In genomic region chr3:106875626-106876025, GRCm38 (mm10) we compare ENCODE assay signal across 29 mouse cellular contexts. TPM values are rescaled to one million over a fixed set of nuclear protein-coding genes. Genes with fewer than 3 reads are reported as not detected.
DNase-seq lines count a peak whose midpoint lies in the region; TF ChIP-seq lines count a peak whose summit lies in the region.
"Had no signal": no experiment of that assay in that cellular context is flagged by ENCODE, and none has a peak within 500 bp of the region (broad histone marks: within the 10 kb centered on the region; RNA-seq: fewer than 3 reads in every experiment).

No protein-coding gene starts in this region.

- peak overlapping the region; percentile 46 for H3K27ac ChIP-seq in CH12.LX (ENCODE audit: insufficient read depth, low read depth)
- H3K27ac ChIP-seq: embryonic facial prominence, embryonic 13.5 days; heart, embryonic 13.5 days; hindbrain, embryonic 13.5 days; midbrain, embryonic 13.5 days had no signal

- H3K9me3 ChIP-seq in CH12.LX (replicated peaks; ENCODE audit: low read length): no peaks in the 10 kb centered on the region
- H3K9me3 ChIP-seq: embryonic facial prominence, embryonic 13.5 days; G1E; hindbrain, embryonic 13.5 days had no signal

- no peak overlapping the region for H3K4me3 ChIP-seq in CH12.LX (replicated peaks in 1 of 3; ENCODE audit: low read depth in 2 of 3, low read length in 2 of 3, poor library complexity in 1 of 3)
- H3K4me3 ChIP-seq: embryonic facial prominence, embryonic 13.5 days; heart, embryonic 13.5 days; hindbrain, embryonic 13.5 days; midbrain, embryonic 13.5 days had no signal

- no peak for TF ChIP-seq RAD21 in CH12.LX (IDR thresholded peaks at IDR 0.05; ENCODE audit: low read depth, low read length)

- peaks cover 4 to 30% of the 10 kb centered on the region in 2 experiments; a peak in 3 of 4 replicates for H3K4me1 ChIP-seq in CH12.LX (ENCODE audit: control insufficient read depth in 1 of 2, insufficient read depth in 2 of 2)
- H3K4me1 ChIP-seq: embryonic facial prominence, embryonic 13.5 days; heart, embryonic 13.5 days; hindbrain, embryonic 13.5 days; midbrain, embryonic 13.5 days had no signal

- H3K36me3 ChIP-seq in CH12.LX (replicated peaks in 1 of 2; ENCODE audit: control insufficient read depth in 1 of 2, insufficient read depth in 1 of 2, low read length in 1 of 2): no peaks in the 10 kb centered on the region
- H3K36me3 ChIP-seq: embryonic facial prominence, embryonic 13.5 days; G1E; heart, embryonic 13.5 days; hindbrain, embryonic 13.5 days; midbrain, embryonic 13.5 days had no signal

- no peak; the same call in 1 of the 2 replicates for TF ChIP-seq EP300 in CH12.LX (IDR thresholded peaks at IDR 0.05; ENCODE audit: low read length)

- DNase-seq in layer of hippocampus, adult 11-12 months (ENCODE audit: low spot score): peak; percentile 3
- no peak for DNase-seq in layer of hippocampus, postnatal 36 days
- DNase-seq in right cerebral cortex, adult 18-20 months: peak; percentile 40
- DNase-seq in right cerebral cortex, postnatal 4 days: no peak
- peak; percentile 44 for DNase-seq in CH12.LX (ENCODE audit: extremely low read depth)
- DNase-seq in cerebellum, postnatal 4 days (ENCODE audit: low spot score in 2 of 2): no peak
- no peak for DNase-seq in spleen, postnatal 4 days (ENCODE audit: low spot score in 2 of 2)
- DNase-seq: adrenal gland, postnatal 14 days; cerebellum, adult 11 months; cerebellum, postnatal 10 days; gastrocnemius, postnatal 14 days; heart, adult 18-20 months; kidney, adult 2 months; kidney, postnatal 10 days; liver; thymus, postnatal 36 days had no signal

- no peak for TF ChIP-seq CTCF in CH12.LX (conservative IDR thresholded peaks at IDR 0.05 in 1 of 2, IDR thresholded peaks at IDR 0.05 in 1 of 2; ENCODE audit: low read depth in 2 of 2, low read length in 2 of 2)

- H3K9ac ChIP-seq in CH12.LX (ENCODE audit: insufficient read depth, low read depth): no peak overlapping the region
- H3K9ac ChIP-seq: embryonic facial prominence, embryonic 13.5 days; heart, embryonic 13.5 days; hindbrain, embryonic 13.5 days; midbrain, embryonic 13.5 days had no signal

- TF ChIP-seq POLR2A in CH12.LX (IDR thresholded peaks at IDR 0.05; ENCODE audit: low read depth, low read length): no peak

- no peak overlapping the region for H3K4me2 ChIP-seq in CH12.LX (ENCODE audit: insufficient read depth, low read depth, poor library complexity, severe bottlenecking)
- H3K4me2 ChIP-seq: embryonic facial prominence, embryonic 13.5 days; heart, embryonic 13.5 days; hindbrain, embryonic 13.5 days; midbrain, embryonic 13.5 days had no signal

- no peaks in the 10 kb centered on the region for H3K79me2 ChIP-seq in CH12.LX (replicated peaks; ENCODE audit: control insufficient read depth, extremely low read depth, insufficient read depth, poor library complexity, severe bottlenecking)

- no peaks in the 10 kb centered on the region for H3K27me3 ChIP-seq in CH12.LX (replicated peaks)
- H3K27me3 ChIP-seq: embryonic facial prominence, embryonic 13.5 days; heart, embryonic 13.5 days; hindbrain, embryonic 13.5 days; midbrain, embryonic 13.5 days had no signal

- dilution Hi-C loops in CH12.LX (cut with MboI; ENCODE audit: extremely low pct_ligation_motif_present, extremely low pct_unique_long_range_greater_than_20kb, low sequenced_read_pairs): no loop called here

- in situ Hi-C loops in CH12.LX (cut with MboI; ENCODE audit: low pct_ligation_motif_present, low pct_unique_long_range_greater_than_20kb, low sequenced_read_pairs): loop anchor here (25.0 kb wide), 1 partner anchor 388 kb away; the partner anchor contains the start of gene Dennd2d

TF ChIP-seq in CH12.LX, 34 proteins besides CTCF, POLR2A, EP300 and RAD21:
- TF ChIP-seq ZC3H11A (IDR thresholded peaks at IDR 0.05; ENCODE audit: low read depth, low read length): no peak
- no peak for TF ChIP-seq SMC3 (IDR thresholded peaks at IDR 0.05; ENCODE audit: low read depth, low read length)
- TF ChIP-seq KAT2A (IDR thresholded peaks at IDR 0.05; ENCODE audit: insufficient replicate concordance, low read length): no peak
- no peak for TF ChIP-seq MYC (IDR thresholded peaks at IDR 0.05; ENCODE audit: low read depth, low read length)
- no peak for TF ChIP-seq MAZ (IDR thresholded peaks at IDR 0.05; ENCODE audit: low read depth, low read length)
- no peak for TF ChIP-seq CHD1 (IDR thresholded peaks at IDR 0.05; ENCODE audit: low read depth, low read length)
- TF ChIP-seq ELF1 (IDR thresholded peaks at IDR 0.05; ENCODE audit: low read depth, low read length): no peak
- no peak for TF ChIP-seq E2F4 (IDR thresholded peaks at IDR 0.05; ENCODE audit: insufficient replicate concordance, low read depth, low read length)
- TF ChIP-seq JUND (conservative IDR thresholded peaks at IDR 0.05; ENCODE audit: low read depth, low read length): no peak
- TF ChIP-seq TCF12 (IDR thresholded peaks at IDR 0.05; ENCODE audit: low read depth, low read length): no peak
- no peak for TF ChIP-seq ZMIZ1 (IDR thresholded peaks at IDR 0.05; ENCODE audit: low read depth, low read length)
- TF ChIP-seq TBP (conservative IDR thresholded peaks at IDR 0.05; ENCODE audit: low read depth, low read length): no peak
- TF ChIP-seq GABPA (IDR thresholded peaks at IDR 0.05; ENCODE audit: insufficient replicate concordance, low read depth, low read length): no peak
- no peak for TF ChIP-seq RCOR1 (conservative IDR thresholded peaks at IDR 0.05; ENCODE audit: low read depth, low read length)
- no peak for TF ChIP-seq CHD2 (IDR thresholded peaks at IDR 0.05; ENCODE audit: low read length)
- TF ChIP-seq MAFK (IDR thresholded peaks at IDR 0.05; ENCODE audit: insufficient replicate concordance, low read length): no peak
- no peak for TF ChIP-seq USF2 (conservative IDR thresholded peaks at IDR 0.05; ENCODE audit: low read depth, low read length)
- no peak for TF ChIP-seq USF1 (IDR thresholded peaks at IDR 0.05; ENCODE audit: low read depth, low read length)

RNA-seq across cellular contexts. Expression of gene Olfr266, which starts 49.5 kb away (rescaled TPM):
- total RNA-seq in layer of hippocampus, postnatal 36 days (2021): not detected
- total RNA-seq in CH12.LX (2012; rRNA removed) (not detected in 2 replicates), CH12.LX (2014; rRNA removed) (not detected in 2 replicates)
- not detected in 2 replicates for polyA plus RNA-seq in CH12.LX (2012; ENCODE audit: insufficient read length, low read depth)
- total RNA-seq: adrenal gland, postnatal 14 days; gastrocnemius, postnatal 14 days; heart, adult 18-20 months; heart, postnatal 25 days; left cerebral cortex, postnatal 36 days; megakaryocyte, adult 5-6 weeks had no signal
- polyA plus RNA-seq: embryonic facial prominence, embryonic 13.5 days; forebrain, embryonic 16.5 days; G1E; heart, embryonic 13.5 days; hindbrain, embryonic 13.5 days; inflammation-experienced regulatory T-cells, adult 6 months; kidney, adult 2 months; liver, embryonic 16.5 days; lung, postnatal 0 days; midbrain, embryonic 13.5 days; small intestine, adult 2 months had no signal

Comparison
In these comparisons a context has a peak if more than half of its experiments do, and no peak if none do; other contexts are left out.
1. DNase-seq: peak in layer of hippocampus, adult 11-12 months (single experiment), right cerebral cortex, adult 18-20 months (single experiment) and CH12.LX (single experiment); none in layer of hippocampus, postnatal 36 days (0 of 2), right cerebral cortex, postnatal 4 days (single experiment), cerebellum, postnatal 4 days (0 of 2) and spleen, postnatal 4 days (0 of 2).